In genomic region chr7:16387160-16388041, GRCm38 (mm10) we compare ENCODE assay signal across 8 mouse cellular contexts. TPM values are rescaled to one million over a fixed set of nuclear protein-coding genes. Genes with fewer than 3 reads are reported as not detected.
DNase-seq lines count a peak whose midpoint lies in the region; ATAC-seq lines count a peak whose summit lies in the region.

Gene Sae1, minus strand, starts transcription at chr7:16387806.

- peak within 1 kb of the TSS; percentile 89 for H3K4me2 ChIP-seq in hindbrain, embryonic 12.5 days (replicated peaks)

- peaks cover 25% of the 10 kb centered on the region for H3K4me1 ChIP-seq in hindbrain, embryonic 12.5 days

- H3K27me3 ChIP-seq in hindbrain, embryonic 12.5 days, result no peaks in the 10 kb centered on the region

- DNase-seq in Muller cell, postnatal 12 days (ENCODE audit: inconsistent ontology term), result peak; percentile 98
- peak; percentile 99 for DNase-seq in cerebellum, adult 9-11 months
- peak; percentile 96 for DNase-seq in frontal cortex, postnatal 10 days (ENCODE audit: low spot score in 2 of 2)
- peak; percentile 95 to 97 for DNase-seq in layer of hippocampus, postnatal 14 days (ENCODE audit: low spot score in 2 of 2)
- peak; percentile 96 for DNase-seq in lung, postnatal 14 days
- DNase-seq in retina, adult 2 months (ENCODE audit: low read depth, low spot score), result peak; percentile 90
- peak; percentile 94 to 96 for DNase-seq in thymus, postnatal 36 days

- peak within 1 kb of the TSS; percentile 84 for H3K27ac ChIP-seq in hindbrain, embryonic 12.5 days

- peak; percentile 94 for ATAC-seq in hindbrain, embryonic 12.5 days (ENCODE audit: low FRiP score)

- H3K4me3 ChIP-seq in hindbrain, embryonic 12.5 days, result peak within 1 kb of the TSS; percentile 88

- under 1% methylated on average over 58 of the region's 58 CpGs for WGBS in hindbrain, embryonic 12.5 days

- no peaks in the 10 kb centered on the region for H3K9me3 ChIP-seq in hindbrain, embryonic 12.5 days (replicated peaks)

- peaks cover 14% of the 10 kb centered on the region for H3K36me3 ChIP-seq in hindbrain, embryonic 12.5 days

- peak within 1 kb of the TSS; percentile 94 for H3K9ac ChIP-seq in hindbrain, embryonic 12.5 days

RNA-seq across cellular contexts. Expression of gene Sae1, which starts in this region (rescaled TPM):
- polyA plus RNA-seq in hindbrain, embryonic 12.5 days (2016; fragmentation: Nextera tagmentation; extraction: Ambion mirVana), result 307 and 311 TPM in 2 replicates
- total RNA-seq in layer of hippocampus, postnatal 14 days (2021), result 100 to 1,000 TPM in 1 of 2 experiments, 10 to 100 TPM in 1; 95.9 to 105 TPM

Comparison
In these comparisons a context has a peak if more than half of its experiments do, and no peak if none do; other contexts are left out.
1. Peak in every context shown above with its lines: DNase-seq, ATAC-seq, H3K4me3 ChIP-seq and H3K27ac ChIP-seq.